Mouse (Mus musculus): ENCODE results near the gene Mrpl16.

DNA sequence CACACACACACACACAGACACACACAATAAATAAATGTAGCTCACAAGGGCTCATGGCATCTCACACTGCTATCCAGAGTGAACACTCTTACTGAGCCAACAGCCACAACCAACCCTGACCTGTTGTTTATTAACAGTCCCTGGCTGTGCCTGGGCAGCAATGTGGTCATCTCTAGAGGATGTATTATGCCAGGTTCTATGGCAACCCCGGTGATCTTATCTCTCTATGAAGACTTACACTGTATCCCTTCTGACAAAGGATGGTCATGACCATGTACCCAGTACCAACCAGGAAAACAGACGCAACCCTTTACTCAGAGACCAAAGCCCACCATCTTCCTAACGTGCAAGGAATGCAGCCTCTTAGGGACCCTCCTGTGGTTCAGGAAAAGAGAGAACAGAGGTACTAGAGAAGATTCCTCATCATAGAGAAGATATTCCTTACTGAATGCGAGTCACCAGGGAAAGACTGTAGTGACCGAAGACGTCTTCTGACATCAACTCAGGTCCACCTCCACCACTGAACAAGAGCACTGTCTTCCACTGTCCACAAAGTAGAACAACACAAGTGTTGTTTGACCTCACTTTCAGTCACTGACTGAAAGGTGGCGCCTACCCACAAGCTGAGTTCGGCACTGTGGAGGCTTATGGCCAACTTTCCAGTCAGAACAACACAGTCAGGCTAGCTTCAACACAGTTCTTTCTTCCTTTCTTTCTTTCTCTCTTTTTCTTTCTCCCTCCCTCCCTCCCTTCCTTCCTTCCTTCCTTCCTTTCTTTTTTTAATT lies 30.5 kb downstream of the Mrpl16 start:
- TF ChIP-seq CTCF (IDR thresholded peaks at IDR 0.05; ENCODE audit: low read depth) (peak; percentile 39), EP300 (IDR thresholded peaks at IDR 0.05; ENCODE audit: low read depth) (no peak)

Data from heart, postnatal 0 days (tissue).